Mouse (Mus musculus): Measurements from ENCODE around the gene Glb1l.
"Not testable (repeated sequence)": the region's sequence is repeated elsewhere in the genome, so short reads cannot be mapped to it uniquely, and the experiment has no call there.

Gene Glb1l

GRCm38 (mm10) chr1:75210136-75211087 lies at the start of gene Glb1l, which contains the start of gene Stk16:
TSS of gene Glb1l (minus strand) at chr1:75210813.
TSS of gene Stk16 (plus strand) at chr1:75210838.
- DNase-seq (ENCODE audit: extremely low read depth, low read depth, low spot score), result no peak

- no peak for DNase-seq (ENCODE audit: extremely low read depth, low read depth, low spot score)
Observed at GRCm38 (mm10) chr1:75255516-75256046, 45.0 kb upstream of the Glb1l start.

- no peak for DNase-seq (ENCODE audit: extremely low read depth, low read depth, low spot score)
Observed at GRCm38 (mm10) chr1:75254625-75255013, 44.0 kb upstream of the Glb1l start.

- no peak for DNase-seq (ENCODE audit: extremely low read depth, low read depth, low spot score)
Observed at GRCm38 (mm10) chr1:75253849-75254624, 43.4 kb upstream of the Glb1l start.

- DNase-seq (ENCODE audit: extremely low read depth, low read depth, low spot score), result no peak
Observed at GRCm38 (mm10) chr1:75253029-75253428, 42.4 kb upstream of the Glb1l start.

- DNase-seq (ENCODE audit: extremely low read depth, low read depth, low spot score), result no peak
Observed at GRCm38 (mm10) chr1:75252308-75252707, 41.7 kb upstream of the Glb1l start.

- no peak for DNase-seq (ENCODE audit: extremely low read depth, low read depth, low spot score)
Observed at GRCm38 (mm10) chr1:75251112-75251970, 40.7 kb upstream of the Glb1l start.

- no peak for DNase-seq (ENCODE audit: extremely low read depth, low read depth, low spot score)
Observed at GRCm38 (mm10) chr1:75250498-75250897, 39.9 kb upstream of the Glb1l start.

GRCm38 (mm10) chr1:75248041-75248772 lies 37.6 kb upstream of the Glb1l start:
- no peak for DNase-seq (ENCODE audit: extremely low read depth, low read depth, low spot score)

GRCm38 (mm10) chr1:75247071-75247930 lies 36.7 kb upstream of the Glb1l start:
- DNase-seq (ENCODE audit: extremely low read depth, low read depth, low spot score), result no peak

- no peak for DNase-seq (ENCODE audit: extremely low read depth, low read depth, low spot score)
Observed at GRCm38 (mm10) chr1:75244836-75245235, 34.2 kb upstream of the Glb1l start.

GRCm38 (mm10) chr1:75244175-75244826 lies 33.7 kb upstream of the Glb1l start:
- no peak for DNase-seq (ENCODE audit: extremely low read depth, low read depth, low spot score)

GRCm38 (mm10) chr1:75243411-75243810 lies 32.8 kb upstream of the Glb1l start:
- no peak for DNase-seq (ENCODE audit: extremely low read depth, low read depth, low spot score)

- no peak for DNase-seq (ENCODE audit: extremely low read depth, low read depth, low spot score)
Observed at GRCm38 (mm10) chr1:75239591-75239990, 29.0 kb upstream of the Glb1l start.

GRCm38 (mm10) chr1:75236117-75237050 lies 25.8 kb upstream of the Glb1l start, which contains the start of gene Dnajb2:
TSS of gene Dnajb2 (plus strand) at chr1:75236406.
- DNase-seq (ENCODE audit: extremely low read depth, low read depth, low spot score), result no peak

- no peak for DNase-seq (ENCODE audit: extremely low read depth, low read depth, low spot score)
Observed at GRCm38 (mm10) chr1:75234606-75235005, 24.0 kb upstream of the Glb1l start.

- DNase-seq (ENCODE audit: extremely low read depth, low read depth, low spot score), result not testable (repeated sequence)
Observed at GRCm38 (mm10) chr1:75232489-75232888, 21.9 kb upstream of the Glb1l start.

Data from fat pad, adult 2 months (tissue).